34 mouse cellular contexts compared by ENCODE assay signal in the genomic region with DNA sequence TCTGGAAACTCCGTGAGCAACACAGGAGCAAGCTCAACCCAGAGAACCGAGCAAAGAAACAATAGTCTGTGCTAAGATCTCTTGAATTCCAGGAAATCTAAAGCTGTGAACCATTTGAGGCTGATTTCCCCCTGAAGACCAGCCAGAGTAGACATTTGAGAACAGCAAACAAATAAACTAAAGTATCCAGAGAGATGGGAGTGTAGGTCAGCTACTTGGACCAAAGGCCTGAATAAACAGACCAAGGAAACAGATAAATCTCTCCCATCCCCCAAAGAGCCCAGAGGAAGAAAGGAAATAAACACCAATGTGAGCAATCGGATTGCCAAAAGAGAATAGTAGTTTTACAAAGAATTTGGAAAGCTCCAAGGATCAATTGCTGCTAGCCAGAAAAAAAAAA. TPM values are rescaled to one million over a fixed set of nuclear protein-coding genes. Genes with fewer than 3 reads are reported as not detected.
A peak's percentile ranks its signal among the peaks of the same experiment; 100 is the strongest.
DNase-seq lines count a peak whose midpoint lies in the region; ATAC-seq and TF ChIP-seq lines count a peak whose summit lies in the region.
"Had no signal": no experiment of that assay in that cellular context is flagged by ENCODE, and none has a peak within 500 bp of the region (broad histone marks: within the 10 kb centered on the region; RNA-seq: fewer than 3 reads in every experiment).

No protein-coding gene starts in this region.

- no peak for TF ChIP-seq CTCF in kidney, postnatal 0 days (IDR thresholded peaks at IDR 0.05; ENCODE audit: low read depth)

- ATAC-seq in heart, embryonic 15.5 days (replicated peaks; ENCODE audit: insufficient number of reproducible peaks, insufficient read depth, low FRiP score, low read depth), result no peak
- ATAC-seq in kidney, postnatal 0 days (replicated peaks; ENCODE audit: low FRiP score, low read depth), result no peak
- no peak for ATAC-seq in lung, embryonic 16.5 days (ENCODE audit: low read depth)
- ATAC-seq: CD4-positive, CD25-positive, alpha-beta regulatory T cell, adult 4 months; forebrain, embryonic 14.5 days; inflammation-experienced regulatory T-cells, adult 6 months had no signal

- H3K4me2 ChIP-seq in heart, embryonic 15.5 days, result no peak overlapping the region
- H3K4me2 ChIP-seq in kidney, postnatal 0 days (ENCODE audit: low read length), result no peak overlapping the region
- H3K4me2 ChIP-seq in lung, embryonic 16.5 days (ENCODE audit: low read depth, low read length), result no peak overlapping the region
- H3K4me2 ChIP-seq: heart, embryonic 12.5 days; hindbrain, embryonic 15.5 days; limb, embryonic 13.5 days; midbrain, embryonic 12.5 days; neural tube, embryonic 13.5 days; stomach, embryonic 15.5 days had no signal

- no peaks in the 10 kb centered on the region for H3K36me3 ChIP-seq in heart, embryonic 15.5 days
- H3K36me3 ChIP-seq in kidney, postnatal 0 days (ENCODE audit: insufficient read depth, low read length), result no peaks in the 10 kb centered on the region
- no peaks in the 10 kb centered on the region for H3K36me3 ChIP-seq in lung, embryonic 16.5 days (ENCODE audit: control insufficient read depth, insufficient read depth, low read length)
- H3K36me3 ChIP-seq: heart, embryonic 12.5 days; hindbrain, embryonic 10.5 days; hindbrain, embryonic 15.5 days; limb, embryonic 13.5 days; midbrain, embryonic 12.5 days; neural tube, embryonic 13.5 days; stomach, embryonic 15.5 days had no signal

- H3K9me3 ChIP-seq in heart, embryonic 15.5 days (replicated peaks), result no peaks in the 10 kb centered on the region
- no peaks in the 10 kb centered on the region for H3K9me3 ChIP-seq in kidney, postnatal 0 days (replicated peaks; ENCODE audit: low read length)
- H3K9me3 ChIP-seq in lung, embryonic 16.5 days (ENCODE audit: control insufficient read depth, low read length), result no peaks in the 10 kb centered on the region
- H3K9me3 ChIP-seq: heart, embryonic 12.5 days; hindbrain, embryonic 10.5 days; hindbrain, embryonic 15.5 days; limb, embryonic 13.5 days; megakaryocyte, embryonic 14.5 days; midbrain, embryonic 12.5 days; neural tube, embryonic 13.5 days; stomach, embryonic 15.5 days had no signal

- H3K27ac ChIP-seq in heart, embryonic 15.5 days, result peak overlapping the region; percentile 12; the same call in 1 of the 2 replicates
- H3K27ac ChIP-seq in kidney, postnatal 0 days, result peak overlapping the region; percentile 50; the same call in 1 of the 2 replicates
- peak overlapping the region; percentile 37 for H3K27ac ChIP-seq in lung, embryonic 16.5 days (ENCODE audit: low read length)
- H3K27ac ChIP-seq: hindbrain, embryonic 10.5 days; hindbrain, embryonic 15.5 days; layer of hippocampus, adult 2 months; left cerebral cortex, adult 2 months; limb, embryonic 13.5 days; liver, embryonic 14.5 days; midbrain, embryonic 12.5 days; neural tube, embryonic 13.5 days; stomach, embryonic 15.5 days had no signal

- H3K9ac ChIP-seq in heart, embryonic 15.5 days, result no peak overlapping the region
- H3K9ac ChIP-seq in kidney, postnatal 0 days (ENCODE audit: low read depth, low read length), result no peak overlapping the region
- no peak overlapping the region for H3K9ac ChIP-seq in lung, embryonic 16.5 days (ENCODE audit: low read length)
- H3K9ac ChIP-seq: heart, embryonic 12.5 days; hindbrain, embryonic 15.5 days; limb, embryonic 13.5 days; liver, embryonic 14.5 days; midbrain, embryonic 12.5 days; neural tube, embryonic 13.5 days; stomach, embryonic 15.5 days had no signal

- H3K4me3 ChIP-seq in heart, embryonic 15.5 days, result no peak overlapping the region
- H3K4me3 ChIP-seq in kidney, postnatal 0 days (replicated peaks; ENCODE audit: low read depth, low read length), result no peak overlapping the region
- H3K4me3 ChIP-seq in lung, embryonic 16.5 days (ENCODE audit: low read length), result no peak overlapping the region
- H3K4me3 ChIP-seq: heart, embryonic 12.5 days; hindbrain, embryonic 10.5 days; hindbrain, embryonic 15.5 days; layer of hippocampus, adult 2 months; left cerebral cortex, adult 2 months; limb, embryonic 13.5 days; megakaryocyte, embryonic 14.5 days; midbrain, embryonic 12.5 days; myocyte; neural tube, embryonic 13.5 days; stomach, embryonic 15.5 days had no signal

- H3K27me3 ChIP-seq in heart, embryonic 15.5 days, result no peaks in the 10 kb centered on the region
- no peaks in the 10 kb centered on the region for H3K27me3 ChIP-seq in kidney, postnatal 0 days (ENCODE audit: insufficient read depth, low read length)
- H3K27me3 ChIP-seq in lung, embryonic 16.5 days (ENCODE audit: control insufficient read depth, insufficient read depth, low read depth, low read length), result no peaks in the 10 kb centered on the region
- H3K27me3 ChIP-seq: heart, embryonic 12.5 days; hindbrain, embryonic 15.5 days; limb, embryonic 13.5 days; megakaryocyte, embryonic 14.5 days; midbrain, embryonic 12.5 days; neural tube, embryonic 13.5 days; stomach, embryonic 15.5 days had no signal

- no peak for DNase-seq in heart, adult 11 months
- peak; percentile 83 for DNase-seq in kidney, postnatal 0 days (ENCODE audit: low spot score)
- DNase-seq in kidney, adult 8-10 months, result no peak
- DNase-seq in lung, postnatal 14 days, result no peak
- no peak for DNase-seq in right cerebral cortex, adult 2 months (ENCODE audit: low spot score in 2 of 2)
- DNase-seq: adrenal gland, postnatal 14 days; cerebellum, adult 18-20 months; cerebellum, postnatal 10 days; gastrocnemius, postnatal 25 days; heart, postnatal 14 days; kidney, postnatal 25 days; lung, adult 2 months; lung, postnatal 4 days; right cerebral cortex, postnatal 14 days had no signal

- no peaks in the 10 kb centered on the region; the same call in 1 of the 2 replicates for H3K4me1 ChIP-seq in heart, embryonic 15.5 days (replicated peaks)
- no peaks in the 10 kb centered on the region for H3K4me1 ChIP-seq in kidney, postnatal 0 days (replicated peaks; ENCODE audit: insufficient read depth, low read length)
- peaks cover 7% of the 10 kb centered on the region for H3K4me1 ChIP-seq in lung, embryonic 16.5 days (replicated peaks; ENCODE audit: control insufficient read depth, insufficient read depth, low read length)
- H3K4me1 ChIP-seq: heart, embryonic 12.5 days; hindbrain, embryonic 10.5 days; hindbrain, embryonic 15.5 days; limb, embryonic 13.5 days; megakaryocyte, embryonic 14.5 days; midbrain, embryonic 12.5 days; neural tube, embryonic 13.5 days; stomach, embryonic 15.5 days had no signal

- WGBS in heart, embryonic 15.5 days, result 50% methylated on average over 3 of the region's 3 CpGs
- 17% methylated on average over 3 of the region's 3 CpGs for WGBS in kidney, postnatal 0 days
- 26% methylated on average over 3 of the region's 3 CpGs for WGBS in lung, embryonic 16.5 days

RNA-seq across cellular contexts. Expression of gene Adh6b, which starts 5.5 kb away (rescaled TPM):
- 1.9 and 2.5 TPM in 2 replicates for polyA plus RNA-seq in heart, embryonic 15.5 days (2015; fragmentation: Nextera tagmentation; extraction: Ambion mirVana)
- polyA plus RNA-seq in kidney, postnatal 0 days (2015; fragmentation: Nextera tagmentation; extraction: Ambion mirVana), result 0.54 and 0.75 TPM in 2 replicates
- 0.14 and 0.31 TPM in 2 replicates for polyA plus RNA-seq in lung, embryonic 16.5 days (2015; fragmentation: Nextera tagmentation; extraction: Ambion mirVana)
- polyA plus RNA-seq: CD4-positive, CD25-positive, alpha-beta regulatory T cell, adult 4 months; frontal cortex, adult 2 months; hindbrain, embryonic 15.5 days; inflammation-experienced regulatory T-cells, adult 6 months; lung, adult 2 months; myocyte had no signal

RNA-seq across cellular contexts. Expression of gene Adh6a, which starts 34.0 kb away (rescaled TPM):
- polyA plus RNA-seq in heart, embryonic 15.5 days (2015; fragmentation: Nextera tagmentation; extraction: Ambion mirVana), result not detected in 2 replicates
- polyA plus RNA-seq in kidney, postnatal 0 days (2015; fragmentation: Nextera tagmentation; extraction: Ambion mirVana), result 0.83 and 0.91 TPM in 2 replicates
- polyA plus RNA-seq in lung, embryonic 16.5 days (2015; fragmentation: Nextera tagmentation; extraction: Ambion mirVana), result 0.19 TPM in 1 of 2 replicates, not detected in the other
- polyA plus RNA-seq: CD4-positive, CD25-positive, alpha-beta regulatory T cell, adult 4 months; embryonic facial prominence, embryonic 11.5 days; forebrain, embryonic 14.5 days; frontal cortex, adult 2 months; heart, embryonic 12.5 days; hindbrain, embryonic 10.5 days; hindbrain, embryonic 15.5 days; inflammation-experienced regulatory T-cells, adult 6 months; limb, embryonic 13.5 days; liver, embryonic 14.5 days; midbrain, embryonic 12.5 days; midbrain, postnatal 0 days; myocyte had no signal
